Mouse (Mus musculus): ENCODE data around the gene Chpt1.
"Not testable (repeated sequence)": the region's sequence is repeated elsewhere in the genome, so short reads cannot be mapped to it uniquely, and the experiment has no call there.

The Chpt1 gene

DNA sequence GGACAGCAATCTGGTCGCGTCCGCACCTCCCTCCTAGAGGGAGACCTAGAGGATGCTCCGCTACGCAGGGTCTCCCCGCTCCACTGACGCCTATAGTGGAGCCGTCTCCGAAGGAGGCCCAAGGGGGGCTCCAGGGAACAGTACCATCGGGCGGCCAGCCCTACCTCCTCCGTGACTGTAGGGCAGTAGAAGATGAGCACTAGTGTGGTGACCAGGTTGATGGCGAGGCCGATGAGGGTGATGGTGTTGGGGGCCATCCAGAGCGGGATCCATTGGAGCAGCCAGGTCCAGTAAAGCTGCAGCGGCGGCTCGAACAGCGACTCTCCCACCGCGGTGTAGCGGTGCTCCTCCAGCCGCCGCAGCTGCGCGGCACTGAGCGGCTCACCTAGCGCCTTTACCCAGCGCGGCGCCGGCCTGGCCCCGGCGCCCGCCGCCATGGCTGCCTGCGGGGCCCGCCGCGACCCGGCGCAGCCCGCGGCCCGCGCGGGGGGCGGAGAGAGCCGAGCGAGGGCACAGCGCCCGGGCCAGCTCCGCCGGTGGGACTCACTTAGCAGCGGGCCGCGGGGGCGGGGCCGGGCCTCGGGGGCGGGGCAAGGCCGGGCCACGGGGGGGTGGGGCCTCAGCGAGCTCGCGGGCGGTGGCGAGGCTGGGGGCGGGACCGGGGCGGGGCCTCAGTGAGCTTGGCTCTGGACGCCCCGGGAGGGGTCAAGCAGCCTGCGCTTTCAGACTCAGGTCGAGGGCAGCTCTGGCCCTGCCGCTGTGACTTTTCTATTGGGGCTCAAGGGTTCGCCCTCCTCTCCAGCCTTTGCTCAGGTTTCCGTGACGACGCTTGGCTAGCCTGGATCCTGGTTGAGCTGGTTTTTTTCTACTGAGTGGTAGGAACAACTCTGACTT is at the start of gene Chpt1:
Gene Chpt1, minus strand, starts transcription at position 653 of the 894 bp plus-strand sequence.
- DNase-seq (ENCODE audit: low spot score): peak; percentile 64

DNA sequence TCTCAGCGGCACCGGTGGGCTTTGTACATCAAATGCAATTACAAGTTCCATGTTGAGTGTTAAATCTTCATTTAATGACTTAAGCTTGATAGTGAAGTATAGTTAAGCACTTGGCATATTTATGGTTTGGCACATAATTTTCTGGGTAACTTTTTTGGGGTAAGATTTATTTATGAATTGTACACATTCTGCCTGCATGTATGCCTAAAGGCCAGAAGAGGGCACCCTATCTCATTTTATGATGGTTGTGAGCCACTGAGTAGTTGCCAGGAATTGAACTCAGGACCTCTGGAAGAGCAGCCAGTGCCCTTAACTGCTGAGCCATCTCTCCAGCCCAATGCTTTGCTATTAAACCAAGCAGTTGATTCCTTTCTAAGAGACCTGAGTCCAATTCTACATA is 48.9 kb upstream of the Chpt1 start:
- no peak for DNase-seq (ENCODE audit: low spot score)

DNA sequence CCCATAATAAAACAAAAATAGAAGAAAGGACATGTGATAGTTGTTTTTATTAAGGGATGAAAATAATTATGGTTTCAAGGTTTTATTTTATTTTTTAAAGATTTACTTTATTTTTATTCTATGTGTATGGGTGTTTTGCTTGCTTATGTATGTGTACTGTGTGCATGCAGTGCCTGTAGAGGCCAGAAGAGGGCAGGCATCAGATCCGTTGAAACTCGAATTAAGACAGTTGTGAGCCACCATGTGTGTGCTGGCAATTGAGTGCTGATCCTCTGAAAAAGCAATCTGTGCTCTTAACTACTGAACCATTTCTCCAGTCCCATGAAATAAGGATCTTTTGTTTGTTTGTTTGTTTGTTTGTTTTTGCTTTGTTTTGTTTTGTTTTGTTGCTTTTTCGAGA is 46.4 kb upstream of the Chpt1 start:
- DNase-seq (ENCODE audit: low spot score): no peak

DNA sequence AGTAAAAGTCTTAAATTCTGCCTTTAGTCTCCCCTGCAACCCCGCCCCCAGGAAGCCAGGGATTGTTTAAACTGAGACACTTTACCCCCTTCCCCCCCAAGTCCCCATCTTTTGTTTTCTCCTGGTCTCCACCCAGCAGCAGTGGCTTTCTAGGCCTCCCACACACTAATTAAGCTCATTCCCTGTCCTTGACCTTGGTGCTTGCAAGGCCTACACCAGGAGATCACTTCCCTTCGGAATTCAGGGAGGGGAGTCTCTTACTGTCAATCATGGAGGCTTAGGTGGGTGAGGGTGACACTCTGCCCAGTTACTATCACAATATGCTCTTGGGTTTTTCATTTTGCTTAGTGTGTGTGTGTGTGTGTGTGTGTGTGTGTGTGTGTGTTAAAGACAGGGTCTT is 43.8 kb upstream of the Chpt1 start:
- DNase-seq (ENCODE audit: low spot score): no peak

DNA sequence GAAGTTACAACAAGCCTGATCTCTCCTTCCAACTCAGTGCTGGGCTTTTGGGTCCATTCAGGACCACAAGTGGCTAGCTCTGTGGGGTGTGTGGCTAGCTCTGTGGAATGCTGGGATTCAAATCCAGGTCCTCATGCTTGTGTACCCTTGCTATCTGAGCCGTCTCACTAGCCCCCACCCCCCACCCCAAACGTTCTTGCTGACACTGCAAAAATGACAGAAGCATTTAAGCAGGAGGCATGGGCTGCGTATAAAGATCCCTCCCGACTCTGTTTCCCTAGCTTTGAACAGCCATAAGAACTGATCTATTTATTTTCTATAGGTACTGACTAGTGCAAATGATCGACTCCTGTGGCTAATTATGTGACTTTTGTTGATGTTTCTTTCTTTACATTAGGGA is 26.8 kb upstream of the Chpt1 start:
- no peak for DNase-seq (ENCODE audit: low spot score)

DNA sequence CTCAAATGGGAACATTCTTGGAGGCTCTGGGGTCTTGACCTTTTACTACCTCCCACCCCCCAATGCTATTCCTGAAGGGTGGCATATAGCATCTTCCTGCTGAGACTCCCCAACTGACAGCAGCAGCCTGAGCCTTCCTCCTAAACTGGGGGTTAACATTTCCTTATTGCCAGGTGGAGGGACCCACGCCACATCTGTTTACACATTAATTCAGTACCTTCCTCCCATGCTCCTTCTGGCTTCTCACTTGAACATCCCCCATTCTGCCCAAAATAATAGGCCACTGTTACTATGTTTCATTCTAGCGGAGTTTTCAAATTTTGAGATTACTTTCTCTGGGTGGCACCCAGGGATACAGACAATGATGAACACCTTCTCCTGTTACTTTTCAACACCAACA is 20.1 kb upstream of the Chpt1 start:
- DNase-seq (ENCODE audit: low spot score): no peak

DNA sequence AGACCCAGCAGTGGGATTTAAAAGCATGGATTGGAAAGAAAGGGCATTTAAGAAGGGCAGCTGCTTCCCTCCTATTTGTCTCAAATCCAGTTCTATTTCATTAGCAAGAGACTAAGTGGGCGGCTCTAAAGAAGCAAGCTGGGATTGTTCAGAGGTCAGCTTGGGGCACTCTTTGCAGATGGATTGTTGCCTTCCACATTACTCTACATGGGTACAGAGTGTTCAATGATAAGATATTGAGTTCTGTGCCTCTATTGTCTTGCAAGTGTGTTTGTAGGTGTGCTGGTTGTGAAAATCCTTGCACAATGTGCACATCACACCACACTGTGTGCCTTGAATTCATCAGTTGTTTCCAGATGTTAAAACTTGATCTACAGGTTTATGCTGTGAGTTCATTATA is 19.3 kb upstream of the Chpt1 start:
- DNase-seq (ENCODE audit: low spot score): no peak

DNA sequence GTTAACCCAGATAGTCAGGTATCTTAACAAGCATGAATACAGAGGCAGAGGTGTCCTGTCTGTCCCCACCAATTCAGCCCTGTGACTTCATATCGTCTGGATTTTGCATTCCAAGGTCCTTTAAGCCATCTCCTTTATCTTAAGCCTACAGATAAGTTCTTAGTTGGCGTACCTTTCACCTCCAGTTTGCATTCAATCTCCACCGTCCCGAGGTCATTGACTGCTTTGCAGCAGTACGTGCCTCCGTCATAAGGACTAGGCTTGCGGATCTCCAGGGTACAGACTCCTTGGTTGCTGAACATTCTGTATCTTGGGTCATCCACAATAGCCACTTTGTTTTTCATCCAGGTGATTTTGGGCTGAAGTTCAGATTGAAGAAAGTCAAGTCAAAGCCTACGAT is 18.9 kb upstream of the Chpt1 start:
- no peak for DNase-seq (ENCODE audit: low spot score)

DNA sequence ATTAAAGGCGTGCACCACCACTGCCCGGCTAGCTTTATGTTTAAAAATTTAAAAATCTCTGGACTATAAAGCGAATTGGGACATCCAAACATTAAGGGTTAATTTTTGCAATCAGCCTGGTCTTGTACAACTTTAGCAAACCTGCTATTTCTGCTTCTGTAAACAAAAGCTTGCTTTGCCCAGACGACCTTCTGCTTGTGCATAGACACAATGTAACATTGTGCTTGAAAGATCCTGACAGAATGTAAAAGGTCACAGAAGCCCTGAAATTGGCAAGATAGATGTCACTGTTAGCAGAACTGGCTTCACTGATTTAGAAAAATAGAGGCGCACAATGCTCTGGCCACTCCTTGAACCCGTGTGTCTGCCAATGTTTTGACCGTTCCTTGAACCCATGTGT is 11.2 kb upstream of the Chpt1 start:
- DNase-seq (ENCODE audit: low spot score): not testable (repeated sequence)

DNA sequence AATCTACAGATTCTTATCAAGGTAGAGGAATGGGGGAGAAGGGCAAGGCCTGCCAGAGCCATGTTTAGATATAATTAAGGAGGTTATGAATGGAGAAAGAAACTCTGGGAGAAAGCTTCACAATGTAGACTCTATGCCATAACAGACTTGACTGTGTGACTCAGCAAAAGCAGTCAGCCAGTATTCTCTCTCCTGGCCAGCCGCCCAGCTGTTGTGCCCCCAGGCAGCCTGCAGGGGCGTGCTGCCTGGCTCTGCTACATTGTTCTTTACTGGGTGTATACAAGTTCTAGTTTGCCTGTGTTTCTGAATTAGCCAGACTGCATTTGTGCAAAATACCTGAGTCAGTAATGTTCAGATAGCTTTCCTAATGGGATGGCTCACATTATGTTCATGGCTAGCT is 10.6 kb upstream of the Chpt1 start:
- DNase-seq (ENCODE audit: low spot score): no peak

DNA sequence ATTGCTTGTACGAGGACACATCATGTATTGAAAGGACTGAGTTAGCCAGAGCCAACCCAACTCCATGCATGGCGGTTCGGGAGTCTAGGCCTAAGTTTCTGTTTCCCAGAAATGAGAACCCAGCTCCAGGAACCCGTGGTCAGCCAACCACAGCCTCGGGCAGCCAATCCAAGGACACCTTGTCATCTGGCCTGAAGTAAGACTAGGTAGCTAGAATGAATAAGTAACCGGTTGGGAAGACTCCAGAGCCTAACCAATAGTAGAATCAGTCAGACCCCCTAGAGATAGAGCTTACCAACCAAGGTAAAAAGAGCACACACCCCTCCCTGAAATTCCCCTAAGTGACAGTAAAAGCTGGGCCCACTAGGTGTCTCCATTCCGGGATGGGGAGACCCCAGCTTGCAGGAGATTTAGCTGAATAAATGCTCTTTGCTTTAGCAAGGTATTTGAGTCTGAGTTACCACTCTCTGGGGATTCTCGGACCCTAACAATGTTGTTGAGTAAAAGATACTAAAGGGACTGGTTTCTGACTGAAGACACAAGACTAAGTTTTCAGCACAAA is 9.8 kb upstream of the Chpt1 start:
- no peak for DNase-seq (ENCODE audit: low spot score)

DNA sequence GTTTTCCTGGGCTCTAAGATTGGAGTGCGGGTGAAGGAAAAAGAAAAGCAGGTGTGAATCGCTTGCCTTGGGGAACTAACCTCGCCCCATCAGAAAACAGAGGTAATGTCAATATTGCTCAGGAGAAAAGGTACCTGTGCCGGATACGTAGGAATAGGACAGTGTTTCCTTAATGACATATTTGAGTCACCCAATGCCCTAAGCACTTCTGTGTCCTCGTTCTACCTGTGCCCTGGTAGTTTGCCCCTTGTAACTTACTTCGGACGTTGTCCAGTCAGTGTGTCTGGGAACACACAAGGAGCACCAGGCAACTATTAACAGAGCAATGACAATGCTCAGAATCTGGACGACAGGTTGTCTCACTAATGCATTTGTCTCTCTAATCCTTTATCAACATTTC is 7.5 kb upstream of the Chpt1 start:
- DNase-seq (ENCODE audit: low spot score): no peak

DNA sequence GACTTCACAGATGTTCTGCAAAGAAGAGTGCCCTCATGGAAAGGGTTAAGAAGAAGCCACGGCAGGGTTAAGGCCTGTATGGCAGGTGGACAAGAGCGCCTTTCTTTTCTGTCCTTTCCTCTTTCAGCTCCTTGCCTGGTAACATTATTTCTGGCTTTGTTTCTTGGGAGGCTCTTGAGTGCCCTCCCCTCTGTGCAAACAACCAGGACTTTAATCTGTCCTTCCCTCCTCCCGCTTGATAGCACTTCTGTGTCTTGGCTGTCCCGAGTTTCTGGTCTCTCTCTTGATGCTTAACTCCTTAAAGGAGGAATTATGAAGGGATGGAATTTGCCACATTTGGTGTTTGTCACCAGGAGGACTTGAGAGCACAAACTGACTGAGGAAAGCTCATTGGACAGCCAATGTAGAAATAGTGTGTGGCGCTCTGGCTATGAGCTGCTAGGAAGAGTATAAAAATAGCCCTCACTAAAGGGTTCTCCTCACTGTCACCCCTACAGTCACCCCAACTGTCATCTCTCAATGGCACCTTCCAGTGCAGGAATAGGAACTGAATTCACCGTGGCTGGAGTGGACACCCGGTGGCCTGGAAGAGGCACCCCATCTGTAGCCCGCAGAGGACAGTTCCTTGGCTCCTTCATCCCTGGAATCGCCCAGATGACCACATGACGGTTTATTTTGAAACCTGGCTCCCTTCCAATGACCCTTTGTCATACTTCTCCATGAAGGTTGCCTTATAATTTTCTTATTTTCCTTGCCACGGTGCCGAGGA is 6.8 kb upstream of the Chpt1 start:
- DNase-seq (ENCODE audit: low spot score): no peak

DNA sequence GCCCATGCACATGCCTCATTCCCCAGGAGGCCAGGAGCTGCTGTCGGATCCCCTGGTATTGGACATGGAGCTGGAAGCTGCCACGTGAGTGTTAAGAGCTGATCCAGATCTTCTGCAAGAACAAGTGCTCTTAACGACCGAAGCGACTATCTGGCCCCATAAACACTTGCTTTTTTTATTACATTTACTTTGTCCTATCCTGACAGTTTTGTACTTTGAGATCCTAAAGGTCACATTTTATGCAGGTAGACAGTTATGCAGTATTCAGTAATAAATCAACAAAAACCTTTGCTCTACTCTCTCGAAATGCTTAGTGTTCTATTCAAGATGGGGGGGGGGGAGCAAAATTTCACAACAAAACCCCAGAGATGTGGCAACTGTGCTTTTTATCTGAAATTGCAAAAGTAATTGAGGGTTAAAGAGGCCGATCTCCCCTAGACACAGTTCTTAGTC is 3.8 kb upstream of the Chpt1 start:
- no peak for DNase-seq (ENCODE audit: low spot score)

DNA sequence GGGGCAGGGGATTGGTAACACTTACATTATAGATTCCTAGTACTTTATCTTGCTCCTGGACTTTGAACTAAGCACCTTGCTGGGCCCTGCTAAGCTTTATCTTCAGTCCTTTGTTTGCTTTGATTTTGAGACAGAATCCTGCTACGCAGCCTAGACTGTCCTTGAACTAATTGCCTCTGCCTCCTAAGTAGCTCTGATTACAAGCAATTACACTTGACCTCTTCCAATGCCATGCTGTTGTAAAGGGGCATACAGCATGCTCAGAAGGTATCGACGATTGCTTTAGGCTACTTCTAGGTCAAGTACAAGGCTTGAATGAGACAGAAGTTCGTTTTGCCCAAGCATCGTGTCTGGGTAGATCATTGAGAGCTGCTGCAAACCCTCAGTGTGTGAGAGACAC is 1.4 kb upstream of the Chpt1 start:
- DNase-seq (ENCODE audit: low spot score): no peak

DNA sequence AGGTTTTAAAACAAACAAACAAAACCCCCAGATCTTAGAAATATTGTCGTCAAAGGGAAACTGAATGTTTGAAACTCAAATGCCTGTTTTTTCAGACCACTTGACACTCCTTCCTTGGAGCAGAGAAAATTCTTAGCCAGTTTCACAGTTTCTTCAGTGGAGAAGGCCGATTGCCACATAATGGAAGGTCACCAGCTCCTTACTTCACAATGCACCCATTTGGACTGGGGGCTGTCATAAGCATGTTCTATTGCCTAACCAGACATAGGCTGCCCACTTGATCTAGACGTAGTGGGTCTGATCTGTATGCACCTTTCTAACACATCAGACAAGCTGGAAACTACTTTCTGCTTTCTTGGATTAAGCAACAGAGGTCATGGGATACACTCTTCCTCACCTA is 608 bp upstream of the Chpt1 start:
- DNase-seq (ENCODE audit: low spot score): no peak

DNA sequence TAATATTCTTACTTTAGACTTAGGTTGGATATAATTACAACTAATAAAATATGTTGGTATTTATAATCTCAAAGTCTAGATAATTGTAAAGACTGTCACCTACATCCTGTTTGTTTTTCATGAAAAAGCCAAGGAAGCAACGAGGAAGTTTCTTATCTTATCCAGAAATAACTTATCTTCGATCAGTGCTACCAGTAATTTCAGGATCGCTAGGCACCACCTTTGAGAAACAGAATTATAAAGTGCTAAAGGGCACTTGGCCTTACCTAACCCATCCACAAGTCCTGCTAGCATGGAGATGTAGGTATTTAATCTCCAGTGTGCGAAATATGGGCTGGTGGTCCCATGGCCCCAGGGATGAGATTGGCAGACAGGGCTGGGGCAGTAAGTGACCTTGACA is 954 bp downstream of the Chpt1 start:
- DNase-seq (ENCODE audit: low spot score): no peak

DNA sequence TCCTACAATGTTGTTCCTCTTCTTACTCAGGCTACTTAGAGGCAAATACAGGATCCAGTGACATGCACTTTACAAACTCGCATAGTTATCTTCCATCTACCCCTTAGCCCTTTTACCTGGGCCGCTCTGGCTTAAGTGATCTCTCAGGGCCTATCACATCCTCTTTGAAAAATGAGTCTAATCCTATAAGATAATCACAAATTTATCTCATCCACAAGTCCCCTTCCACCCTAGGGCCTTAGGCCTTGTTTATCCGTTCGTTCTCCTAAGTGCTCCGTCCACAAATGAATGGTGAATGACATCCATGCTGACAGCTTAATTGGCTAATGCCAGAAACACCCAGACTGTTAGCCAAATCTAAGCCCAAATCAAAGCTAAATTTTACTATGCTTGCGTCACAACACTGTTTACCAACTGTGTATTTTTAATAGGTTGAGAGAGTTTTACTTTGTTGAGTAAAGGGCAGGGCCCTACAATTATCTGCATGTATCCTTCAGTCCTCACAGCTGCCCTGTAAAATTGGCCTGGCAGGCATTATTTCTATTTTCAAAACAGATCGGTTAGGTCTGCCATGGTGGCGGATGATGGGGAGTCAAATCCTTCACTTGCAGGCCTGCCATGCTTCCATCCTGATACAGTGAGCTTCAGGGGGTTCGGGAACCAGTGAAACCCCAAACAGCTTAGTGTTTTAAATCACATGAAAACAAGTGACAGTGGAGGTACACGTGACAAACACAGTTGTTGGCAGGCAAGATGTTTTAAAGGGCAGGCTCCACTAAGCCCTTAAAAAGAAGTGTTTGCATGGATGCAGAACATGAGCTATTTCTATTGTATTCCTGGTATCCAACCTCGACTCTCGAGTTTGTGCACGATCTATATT is 1.7 kb downstream of the Chpt1 start:
- DNase-seq (ENCODE audit: low spot score): no peak

DNA sequence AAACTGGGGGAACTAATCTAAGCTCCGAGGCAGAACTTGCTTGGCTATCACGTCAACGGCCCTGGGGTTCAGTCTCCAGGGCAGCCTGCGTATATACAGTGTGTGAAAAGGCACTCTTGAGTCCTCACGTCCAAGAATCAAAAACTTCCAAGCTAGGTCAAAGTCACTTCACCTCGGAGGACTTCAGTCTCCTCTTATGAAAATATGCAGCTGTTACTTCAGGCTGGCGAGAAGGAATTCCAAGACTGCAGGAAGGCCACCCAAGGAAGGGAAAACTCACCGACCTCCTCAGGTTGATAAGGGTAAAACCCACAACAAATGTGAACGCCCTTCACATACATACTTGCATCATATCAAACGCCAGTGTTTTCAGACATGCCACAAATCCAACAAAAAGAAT is 2.5 kb downstream of the Chpt1 start:
- DNase-seq (ENCODE audit: low spot score): no peak

DNA sequence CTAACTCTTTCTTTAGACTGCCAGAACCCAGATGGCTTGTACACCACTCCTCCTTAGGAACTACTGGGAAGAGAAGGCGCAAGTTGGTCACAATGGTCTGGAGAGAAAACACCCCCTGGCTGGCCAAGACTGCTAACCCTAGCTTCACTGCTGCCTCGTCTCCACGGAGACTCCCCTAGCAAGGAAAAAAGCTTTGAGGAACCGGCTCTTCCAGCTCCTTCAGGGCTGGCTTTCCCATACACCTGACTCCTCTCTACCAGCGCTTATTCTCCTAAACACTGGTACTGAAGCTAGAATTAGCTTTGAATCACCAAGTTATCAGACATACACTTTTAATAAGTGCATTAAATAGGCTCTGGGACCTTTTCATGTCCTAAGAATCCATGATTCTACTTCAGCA is 3.9 kb downstream of the Chpt1 start:
- no peak for DNase-seq (ENCODE audit: low spot score)

DNA sequence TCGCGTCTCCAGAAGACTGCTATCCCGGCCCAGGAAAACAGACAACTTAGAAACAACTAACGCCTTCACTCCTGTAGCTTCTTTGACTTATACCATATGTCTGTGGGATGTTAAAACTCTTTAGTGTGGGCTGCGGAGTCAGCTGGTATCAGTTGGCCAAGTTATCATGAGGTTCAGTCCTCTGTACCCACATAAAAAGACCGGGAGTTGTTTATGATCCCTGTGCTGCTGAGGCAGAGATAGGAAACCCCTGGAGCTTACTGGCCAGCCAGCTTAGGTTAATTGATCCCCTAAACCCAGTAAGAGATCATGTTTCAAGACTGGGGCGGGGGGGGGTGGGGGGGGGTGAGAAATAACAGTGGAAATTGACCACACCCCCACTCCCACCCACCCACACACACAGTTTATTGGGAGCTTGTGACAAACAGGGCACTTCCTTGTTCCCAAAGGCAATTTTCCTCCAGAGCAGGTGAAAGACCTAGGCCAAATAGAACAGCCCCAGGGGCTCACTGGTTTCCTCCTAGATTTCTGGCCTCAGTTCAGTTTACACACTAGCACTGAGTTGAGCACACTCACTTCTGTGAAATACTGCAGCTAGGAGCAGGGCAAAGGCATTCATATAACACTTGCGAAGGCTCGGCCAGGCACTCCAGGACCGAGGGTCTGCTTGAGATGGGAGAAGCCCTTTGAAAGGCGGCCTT is 6.9 kb downstream of the Chpt1 start:
- DNase-seq (ENCODE audit: low spot score): no peak

Measured in ovary, postnatal 10 days (tissue).